Mouse (Mus musculus): ENCODE data around the gene Pik3cd. TPM values are rescaled to one million over a fixed set of nuclear protein-coding genes. Genes with fewer than 3 reads are reported as not detected.
A peak's percentile ranks its signal among the peaks of the same experiment; 100 is the strongest.

The Pik3cd gene
- total RNA-seq, 4 experiments from 2014 or later: 4.7 to 5.8 (median 5.1) TPM

DNA sequence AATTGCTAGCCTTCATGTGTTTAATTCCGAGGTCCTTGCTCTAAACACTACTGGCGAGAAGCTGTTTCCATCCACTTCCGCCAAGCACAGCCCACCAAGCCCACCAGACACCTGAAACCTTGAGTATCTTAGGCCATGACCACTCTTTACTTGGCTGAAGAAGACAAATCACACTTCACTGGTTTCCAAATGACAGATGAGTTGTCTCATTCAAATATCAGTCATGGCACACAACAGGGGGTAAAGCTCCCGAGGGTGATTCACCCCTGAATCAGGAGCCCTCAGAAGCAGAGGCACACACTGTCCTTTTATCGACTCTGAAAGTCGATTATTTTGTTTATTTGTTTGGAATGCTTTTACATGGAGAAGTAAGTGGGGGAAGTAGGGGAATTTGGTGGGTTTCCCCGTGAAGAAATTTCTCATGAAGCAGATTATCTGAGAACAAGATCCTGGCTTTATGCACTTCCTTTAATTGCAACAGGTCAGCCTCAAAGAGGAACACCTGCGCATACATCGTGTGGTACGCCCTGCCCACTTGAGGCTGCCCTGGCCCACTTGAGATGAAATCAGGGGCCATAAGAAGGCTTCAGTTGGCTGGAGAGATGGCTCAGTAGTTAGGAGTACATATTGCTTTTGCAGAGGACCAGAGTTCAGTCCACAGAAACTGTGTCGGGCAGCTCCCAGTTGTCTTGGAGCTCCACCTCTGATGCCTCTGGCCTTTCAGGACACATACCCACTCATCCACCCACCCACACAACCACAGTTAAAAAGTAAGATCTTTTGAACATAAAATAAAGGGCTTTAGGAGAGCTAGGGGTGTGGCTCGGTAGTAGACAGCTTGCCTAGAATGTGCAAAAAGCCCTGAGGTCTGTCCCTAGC lies 12.3 kb downstream of the Pik3cd start:
- DNase-seq (ENCODE audit: low spot score): no peak

DNA sequence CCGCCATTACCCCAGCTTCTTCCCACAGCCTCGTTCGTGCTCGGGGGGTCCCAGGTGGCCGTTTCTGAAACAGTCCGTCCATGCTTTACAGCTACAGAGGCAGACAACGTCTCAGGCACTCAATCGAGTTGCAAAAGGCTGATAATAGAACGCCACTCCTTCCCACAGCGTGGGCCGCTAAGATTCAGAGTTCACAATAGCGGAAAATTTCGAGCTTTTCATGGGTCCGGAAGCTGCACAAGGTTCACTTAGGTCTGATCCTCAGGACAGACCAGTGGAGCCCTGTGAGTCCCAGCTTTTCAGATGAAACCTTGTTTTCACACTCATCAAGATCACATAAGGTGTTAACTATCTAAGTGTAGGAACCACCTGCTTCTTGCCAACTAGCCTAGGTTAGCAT lies 13.5 kb downstream of the Pik3cd start:
- DNase-seq (ENCODE audit: low spot score): no peak

DNA sequence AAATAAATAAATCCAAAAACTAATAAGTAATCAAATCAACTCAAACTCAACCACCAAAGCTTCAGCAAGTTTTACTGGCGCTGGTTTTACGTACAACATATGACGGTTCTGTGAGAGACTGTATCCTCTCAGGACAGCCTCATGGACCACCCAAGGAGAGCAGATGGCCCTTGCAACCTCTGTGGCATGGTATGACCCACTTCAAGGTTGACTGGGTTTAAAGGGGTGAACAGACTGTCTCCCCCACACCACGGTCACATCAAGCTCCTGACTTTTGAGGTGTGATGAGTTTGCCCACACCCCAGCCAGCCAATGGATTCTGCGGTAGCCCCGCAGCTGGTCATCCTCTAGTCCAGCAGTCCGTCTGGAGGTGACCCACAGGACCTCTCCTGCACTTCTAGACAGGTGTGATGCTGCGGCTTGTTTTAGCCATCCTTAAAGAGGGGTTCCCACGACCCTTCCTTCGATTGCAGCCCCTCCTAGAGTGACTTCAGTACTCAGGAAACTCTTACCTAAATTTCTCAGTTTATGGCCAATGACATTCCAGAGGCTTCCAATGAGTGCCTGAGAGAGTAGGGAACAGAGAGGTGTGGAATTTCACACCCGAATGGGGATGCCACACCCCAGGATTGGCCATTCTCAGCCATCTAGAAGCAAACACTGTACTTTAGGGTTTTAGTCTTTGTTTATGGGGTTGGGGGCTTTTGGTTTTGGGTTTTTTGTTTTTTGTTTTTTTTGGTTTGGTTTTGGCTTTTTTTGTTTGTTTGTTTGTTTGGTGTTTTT lies 17.3 kb downstream of the Pik3cd start:
- no peak for DNase-seq (ENCODE audit: low spot score)

DNA sequence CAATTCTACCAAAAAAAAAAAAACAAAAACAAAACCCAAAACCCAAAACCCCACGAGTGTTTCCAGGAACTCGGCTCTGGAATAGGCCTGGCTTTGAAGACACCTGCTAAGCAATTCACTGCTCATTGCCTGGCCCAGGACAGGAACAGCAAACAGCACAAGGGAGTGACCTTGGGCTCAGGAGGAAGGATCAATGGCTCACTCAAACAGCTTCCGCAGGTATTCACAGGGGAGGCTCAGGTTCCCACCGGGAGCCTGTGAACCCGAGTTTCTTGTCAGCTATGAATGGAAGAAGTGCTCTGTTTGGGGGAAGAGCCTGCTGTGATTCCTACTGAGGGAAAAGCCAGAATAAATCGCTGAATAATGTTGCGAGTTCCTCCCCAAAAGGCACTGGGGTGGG lies 18.5 kb downstream of the Pik3cd start:
- DNase-seq (ENCODE audit: low spot score): no peak

DNA sequence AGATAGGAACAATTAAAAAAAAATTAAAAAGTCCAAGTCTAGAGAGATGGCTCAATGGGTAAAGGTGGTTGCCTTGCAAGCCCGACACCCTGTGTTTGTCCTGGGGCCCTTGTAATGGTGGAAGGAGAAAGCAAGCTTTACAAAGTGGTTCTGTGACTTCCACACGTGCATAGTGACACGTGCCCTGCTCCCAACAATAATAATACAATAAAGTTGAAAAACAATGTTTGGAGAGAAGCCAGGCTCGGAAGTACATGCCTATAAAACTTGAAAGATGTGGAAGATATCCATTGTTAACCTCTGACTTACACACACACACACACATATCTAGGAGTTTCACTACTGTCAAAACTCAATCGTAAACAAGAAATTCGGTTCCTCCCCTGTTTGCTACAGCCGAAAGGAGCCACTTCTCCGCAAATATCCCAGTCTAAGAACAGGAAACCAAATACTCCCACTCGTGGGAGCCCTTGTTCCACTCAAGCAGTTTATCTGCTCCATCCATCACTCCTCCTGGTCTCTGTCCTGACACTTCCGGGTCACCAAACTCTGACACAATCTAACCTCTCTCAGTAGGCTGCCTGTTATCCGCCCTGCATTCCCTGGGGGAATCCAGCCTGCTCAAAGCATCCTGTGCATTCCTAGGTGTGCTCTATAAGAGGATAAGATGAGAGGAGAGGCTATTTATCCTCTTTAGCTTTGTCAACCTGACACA lies 23.2 kb downstream of the Pik3cd start:
- DNase-seq (ENCODE audit: low spot score): peak; percentile 60

DNA sequence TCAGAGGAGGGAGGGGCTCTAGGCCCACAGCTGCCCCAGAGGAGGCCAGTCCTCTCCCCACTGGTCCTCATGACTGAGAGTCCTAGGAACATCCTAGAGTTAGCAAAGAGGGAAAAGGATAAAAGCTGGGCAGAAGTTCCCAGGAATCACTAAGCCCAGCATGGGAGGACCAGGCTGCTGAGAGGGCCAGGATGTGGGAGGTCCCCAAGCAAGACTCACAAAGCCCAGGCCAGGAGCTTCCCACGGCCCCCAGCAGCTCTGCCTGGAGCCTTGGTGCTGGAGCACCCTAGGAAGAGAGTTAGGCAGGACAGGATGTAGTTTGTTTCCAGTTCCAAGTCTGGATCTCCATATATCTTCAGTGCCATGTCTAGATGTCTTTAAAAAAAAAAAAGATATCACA lies 24.4 kb downstream of the Pik3cd start:
- no peak for DNase-seq (ENCODE audit: low spot score)

DNA sequence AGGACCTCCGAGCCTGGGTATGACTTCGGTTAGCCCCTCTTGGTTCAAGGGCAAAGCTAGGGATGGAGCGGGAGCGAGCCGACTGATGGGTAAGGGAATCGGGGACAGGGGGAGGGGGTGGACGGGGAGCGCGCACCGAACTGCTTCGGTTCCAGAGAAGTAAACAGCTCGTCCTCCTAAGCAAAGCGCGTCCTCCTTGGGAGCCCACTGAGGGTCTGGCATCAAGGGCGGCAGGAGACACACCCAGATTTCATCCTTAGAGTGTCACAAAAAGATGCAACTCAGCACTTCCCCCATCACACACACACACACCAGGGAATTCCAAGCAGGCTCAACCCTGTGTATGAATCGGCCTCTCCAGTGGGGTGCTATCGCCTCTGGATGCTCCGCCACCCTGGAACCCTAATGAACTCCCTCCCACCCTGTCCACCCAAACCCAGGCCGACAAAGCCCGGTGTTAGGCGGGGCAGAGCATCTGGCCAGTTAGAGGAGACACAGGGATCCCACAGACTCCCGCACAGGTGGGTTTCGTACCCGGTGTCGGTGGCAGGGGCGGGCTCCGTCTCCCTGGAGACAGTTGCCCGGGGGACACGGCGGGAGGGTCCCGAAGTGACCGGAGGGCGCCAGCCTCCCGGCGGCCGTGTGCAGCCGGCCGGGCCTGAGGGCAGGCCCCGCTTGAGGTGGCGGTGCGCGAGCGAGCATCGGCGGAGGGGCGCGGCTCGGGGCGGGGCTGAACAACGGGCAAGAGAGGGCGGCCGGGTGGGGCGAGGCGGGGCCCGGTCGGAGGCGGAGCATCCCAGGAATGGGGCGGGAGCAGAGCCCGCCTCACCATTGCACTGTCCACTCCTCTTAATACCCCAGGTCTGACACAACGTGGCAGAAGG lies 26.8 kb downstream of the Pik3cd start:
- DNase-seq (ENCODE audit: low spot score): peak; percentile 69

DNA sequence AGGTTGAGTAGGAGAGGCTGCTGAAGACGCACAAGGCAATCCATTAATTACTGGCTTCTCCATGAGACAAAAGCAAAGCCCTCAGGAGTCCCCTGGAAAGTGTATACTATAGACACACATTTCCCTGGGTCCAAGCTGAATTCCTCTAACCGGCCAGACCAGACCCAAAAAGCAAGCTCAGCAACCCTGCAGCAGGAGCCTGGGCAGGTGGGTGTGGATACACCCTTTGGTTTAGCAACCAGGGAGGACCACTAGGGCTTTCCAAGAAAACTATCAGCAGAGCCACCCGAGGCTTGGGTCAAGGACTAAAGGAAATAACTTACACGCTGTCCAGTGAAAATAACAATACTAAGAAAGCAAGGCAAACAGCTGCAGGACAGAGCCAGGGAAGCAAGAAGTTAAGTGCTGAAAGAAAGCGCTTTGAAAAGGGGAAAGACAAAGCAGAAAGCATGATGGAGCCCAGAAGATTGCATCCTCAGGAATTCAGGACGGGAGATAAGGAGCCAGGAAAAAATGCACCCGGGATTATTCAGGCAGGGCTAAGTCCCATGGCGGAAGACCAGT lies 27.5 kb downstream of the Pik3cd start:
- no peak for DNase-seq (ENCODE audit: low spot score)

DNA sequence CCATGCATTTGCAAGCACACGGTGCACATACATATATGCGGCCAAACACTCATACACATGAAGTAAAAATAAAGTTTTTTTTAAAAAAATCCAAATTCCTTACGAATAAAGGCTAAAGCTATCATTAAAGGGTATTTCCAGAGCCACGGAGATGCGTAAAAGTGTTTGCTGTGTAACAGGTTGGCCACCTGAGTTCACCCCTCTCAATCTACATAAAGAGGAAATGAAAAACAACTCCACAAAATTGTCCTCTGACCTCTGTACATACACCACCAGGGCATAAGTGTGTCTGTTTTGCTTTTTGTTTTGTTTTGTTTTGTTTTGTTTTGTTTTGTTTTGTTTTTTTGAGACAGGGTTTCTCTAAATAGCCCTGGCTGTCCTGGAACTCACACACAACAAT lies 29.6 kb downstream of the Pik3cd start:
- DNase-seq (ENCODE audit: low spot score): no peak

DNA sequence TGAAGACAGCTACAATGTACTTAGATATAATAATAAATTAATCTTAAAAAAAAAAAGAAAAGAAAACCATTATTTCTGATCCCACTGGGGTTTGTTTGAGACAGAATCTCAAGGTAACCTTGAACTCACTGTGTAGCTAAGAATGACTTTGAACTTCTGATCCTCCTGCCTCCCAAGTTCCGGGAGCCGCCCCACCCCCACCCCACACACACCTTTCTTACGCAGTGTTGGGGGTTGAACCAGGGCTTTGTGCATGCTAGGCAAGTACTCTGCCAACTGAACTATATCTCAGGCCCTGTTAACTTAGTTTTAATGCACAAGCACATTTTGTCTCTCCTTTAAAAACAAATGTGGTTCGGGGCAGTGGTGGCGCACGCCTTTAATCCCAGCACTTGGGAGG lies 31.2 kb downstream of the Pik3cd start:
- DNase-seq (ENCODE audit: low spot score): no peak

DNA sequence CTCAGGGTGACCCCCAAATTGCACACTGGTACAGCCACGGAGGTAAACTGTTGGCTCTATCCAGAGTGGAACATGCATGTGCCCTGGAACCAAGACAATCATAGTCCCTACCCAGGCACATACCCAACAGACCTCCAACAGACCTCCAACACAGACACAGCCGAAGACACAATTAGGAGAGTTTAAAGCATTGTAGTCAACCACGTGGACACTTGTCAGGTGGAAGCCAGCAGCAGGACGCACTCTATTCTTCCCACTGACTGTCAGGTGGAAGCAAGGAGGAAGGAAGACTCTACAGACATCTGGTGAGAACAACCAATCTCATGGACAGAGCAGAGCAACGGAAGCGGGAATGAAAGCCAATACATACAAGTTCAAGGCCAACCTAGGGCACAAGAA lies 36.7 kb downstream of the Pik3cd start:
- no peak for DNase-seq (ENCODE audit: low spot score)

DNA sequence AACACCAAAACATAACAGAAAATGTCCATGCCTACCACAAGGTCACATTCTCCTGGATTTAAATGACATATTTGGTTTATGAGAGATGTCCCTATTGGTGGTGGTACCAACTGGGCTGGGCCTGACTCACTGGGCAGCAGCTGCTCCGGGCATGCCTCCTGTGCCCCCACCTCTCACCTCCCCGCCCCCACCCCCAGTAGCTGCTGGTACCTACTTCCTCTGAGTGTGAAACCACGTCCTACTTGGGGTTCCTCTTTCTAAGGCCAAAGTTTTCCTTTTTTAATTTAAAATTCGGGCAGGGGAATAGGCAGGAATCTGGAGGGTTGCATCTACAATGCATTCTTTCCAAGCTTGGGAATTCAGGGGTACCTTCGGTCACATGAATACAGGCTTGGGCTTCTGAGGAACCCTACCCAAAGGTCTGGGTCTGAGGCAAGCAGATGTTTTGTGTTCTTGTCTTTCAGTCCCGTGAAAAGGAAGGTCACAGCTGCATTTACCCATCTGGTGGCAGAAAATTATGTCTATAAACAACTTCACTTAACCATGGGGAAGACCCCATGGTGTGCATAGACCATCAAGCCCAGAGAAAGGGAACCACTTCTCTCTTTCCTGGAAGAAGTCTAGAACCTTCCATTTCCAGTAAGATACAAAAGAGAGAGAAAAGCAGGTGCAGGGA lies 37.2 kb downstream of the Pik3cd start:
- no peak for DNase-seq (ENCODE audit: low spot score)

DNA sequence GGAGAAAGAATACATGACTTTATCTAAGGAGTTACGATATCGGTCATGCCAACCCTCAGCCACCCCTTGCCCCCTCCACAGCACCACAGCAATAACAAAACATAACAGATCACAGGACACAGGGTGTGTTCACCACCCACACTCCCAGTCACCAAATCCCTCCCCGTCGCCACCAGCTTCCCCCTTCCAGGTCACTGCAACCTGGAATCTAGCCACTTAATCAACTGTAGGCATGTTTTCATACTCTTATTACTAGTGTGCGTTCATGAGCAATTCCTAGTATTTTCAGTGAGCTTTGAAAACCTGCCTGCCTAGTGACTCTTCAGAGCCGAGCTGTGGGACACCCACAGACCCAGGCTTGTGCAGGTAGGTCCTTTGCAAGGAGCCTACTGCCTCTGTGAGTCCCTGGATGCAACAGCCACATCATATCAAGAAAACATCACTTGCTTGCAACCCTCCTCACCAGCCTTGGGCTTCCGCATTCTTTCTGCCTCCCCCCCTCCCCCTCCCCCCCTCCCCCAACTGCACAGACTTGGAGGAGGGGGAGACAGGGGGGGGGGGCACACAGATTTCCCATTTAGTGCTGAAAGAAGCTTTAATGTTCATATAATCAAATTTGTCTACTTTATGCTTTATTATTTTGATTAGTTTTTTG lies 38.4 kb downstream of the Pik3cd start:
- DNase-seq (ENCODE audit: low spot score): no peak

DNA sequence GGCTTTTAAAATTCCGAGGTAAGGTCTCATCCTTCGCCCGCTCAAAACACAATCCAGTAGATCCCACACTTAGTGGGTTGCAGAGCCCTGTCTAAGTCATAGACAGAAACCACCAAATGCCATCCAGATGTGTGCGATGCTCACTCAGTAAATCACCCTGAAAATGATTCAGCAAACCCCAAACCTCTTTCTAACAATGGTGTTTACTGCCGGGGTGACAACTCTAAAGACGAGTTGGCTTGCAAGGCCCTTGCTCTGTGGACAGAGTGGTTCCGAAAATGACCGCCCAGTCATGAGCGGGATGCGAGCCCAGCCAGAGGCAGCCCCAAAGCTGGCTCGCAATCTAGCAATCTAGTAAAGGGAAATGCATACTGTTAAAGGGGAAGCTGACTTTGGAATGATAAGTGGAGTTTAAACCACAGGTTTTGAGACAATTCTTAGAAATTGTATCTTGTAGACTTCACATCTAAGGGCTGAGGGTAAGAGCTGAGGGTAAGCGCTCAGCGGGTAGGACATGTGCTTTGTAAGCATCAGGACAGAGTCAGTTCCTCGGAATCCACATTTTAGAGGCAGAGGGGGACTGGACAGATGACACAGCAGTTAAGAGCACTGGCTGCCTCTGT lies 40.3 kb downstream of the Pik3cd start:
- no peak for DNase-seq (ENCODE audit: low spot score)

DNA sequence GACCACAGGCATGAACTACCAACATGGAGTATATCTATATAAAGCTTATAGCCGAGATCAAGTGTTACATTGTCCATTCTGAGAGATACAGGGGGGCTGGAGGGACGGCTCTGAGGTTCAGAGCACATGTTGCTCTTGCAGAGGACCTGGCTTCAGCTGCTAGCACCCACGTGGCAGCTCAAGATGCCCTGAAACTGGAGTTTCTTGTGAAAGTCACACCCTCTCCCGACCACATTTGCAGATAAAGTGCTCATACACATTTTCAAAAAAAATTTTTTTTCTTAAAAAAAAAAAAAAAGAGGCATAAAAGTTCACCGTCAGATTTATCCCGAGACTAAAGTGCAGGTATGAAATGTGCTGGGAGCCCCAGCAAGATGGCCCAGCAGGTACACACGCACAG lies 41.8 kb downstream of the Pik3cd start:
- DNase-seq (ENCODE audit: low spot score): no peak

DNA sequence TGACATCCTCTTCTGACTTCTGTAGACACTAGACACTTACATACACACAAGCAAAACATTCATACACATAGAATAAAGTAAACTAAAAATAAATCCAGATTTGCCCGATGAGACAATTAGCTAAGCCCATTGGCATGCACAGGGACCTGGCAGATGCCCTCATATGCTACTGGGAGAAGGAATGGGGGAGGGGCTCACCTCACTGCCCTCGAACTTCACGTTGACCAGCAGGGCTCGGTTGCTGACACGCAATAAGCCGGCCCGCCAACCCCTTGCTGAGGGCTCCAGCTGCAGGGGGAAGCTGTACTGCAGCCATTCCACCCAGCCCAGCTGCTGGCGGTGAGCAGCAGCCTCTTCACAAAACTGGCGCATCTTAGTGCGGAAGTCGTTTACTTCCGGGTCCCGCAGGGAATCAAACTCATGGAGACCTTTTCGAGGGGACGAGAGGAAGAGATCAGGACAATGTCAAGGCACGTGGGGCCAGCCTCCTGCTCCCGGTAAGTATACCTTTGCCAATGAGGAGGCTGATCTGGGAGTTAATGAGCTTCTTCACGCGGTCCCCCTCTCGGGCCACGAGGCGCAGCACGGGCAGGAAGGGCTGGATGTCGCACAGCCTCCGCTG lies 42.8 kb downstream of the Pik3cd start:
- no peak for DNase-seq (ENCODE audit: low spot score)

DNA sequence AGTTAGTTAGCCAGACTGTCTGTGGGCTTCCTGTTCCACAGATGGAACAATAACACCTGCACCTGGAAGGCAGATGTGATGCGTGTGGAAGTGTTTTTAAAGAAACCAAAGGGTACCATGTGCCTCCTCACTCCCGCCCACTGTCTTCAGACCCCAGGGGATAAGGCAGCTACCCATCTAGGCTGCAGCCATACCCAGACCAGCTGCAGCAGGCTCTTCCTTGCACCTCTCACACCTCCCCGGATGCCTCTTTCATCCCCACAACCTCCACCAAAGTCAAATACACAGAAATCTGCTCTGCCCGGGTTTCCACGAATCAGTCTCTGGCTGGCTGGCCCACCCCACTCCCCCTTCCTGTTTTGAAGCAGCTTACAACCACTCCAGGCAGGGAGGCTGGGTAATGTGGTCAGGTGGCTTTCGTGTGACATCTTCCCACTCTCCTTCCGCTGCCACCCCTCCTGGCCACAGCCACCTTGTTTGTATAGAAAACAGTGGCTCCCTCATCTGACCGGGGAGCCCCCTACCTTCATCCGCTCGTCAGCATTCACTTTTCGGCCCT lies 44.4 kb downstream of the Pik3cd start:
- no peak for DNase-seq (ENCODE audit: low spot score)

DNA sequence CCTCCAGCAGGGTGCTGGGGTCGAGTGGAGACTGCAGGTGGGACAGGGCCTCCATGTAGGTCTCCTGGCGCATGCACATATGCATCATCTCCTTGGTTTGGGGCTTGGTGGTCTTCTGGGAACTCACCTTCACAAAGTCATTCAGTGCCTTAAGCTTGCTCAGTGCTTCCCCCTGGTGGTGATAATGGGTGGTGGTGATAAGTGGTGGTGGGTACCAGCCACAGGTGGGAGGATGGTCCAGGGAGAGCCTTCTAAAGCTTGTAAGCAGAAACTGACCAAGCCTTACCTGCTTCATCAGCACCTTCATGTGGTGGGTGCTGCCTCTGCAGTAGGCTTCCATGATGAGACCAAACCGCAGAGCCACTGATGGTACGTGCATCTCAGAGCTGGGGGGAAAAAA lies 48.1 kb downstream of the Pik3cd start:
- no peak for DNase-seq (ENCODE audit: low spot score)
